Mouse (Mus musculus) E14TG2a.4 (cell line): ENCODE measurements around the gene Adgrf3.

ENCODE experiments used
- H3K27me3 ChIP-seq: 2 replicates; pipeline ENCODE4 v1.6.1; 2014; ENCODE audit warnings: low read length, control low read depth; ENCODE audit not compliant: insufficient read depth
- H3K36me3 ChIP-seq: 2 replicates; pipeline ENCODE4 v1.6.1; 2014; ENCODE audit warnings: low read length, control low read depth; ENCODE audit not compliant: insufficient read depth
- H3K4me1 ChIP-seq: replicated peaks from 2 replicates; pipeline ENCODE4 v1.6.1; 2014; ENCODE audit warnings: low read depth, low read length, control low read depth
- H3K4me3 ChIP-seq: replicated peaks from 2 replicates; pipeline ENCODE4 v1.5.1; 2014; ENCODE audit warnings: mild to moderate bottlenecking, low read length
- H3K9me3 ChIP-seq: 2 replicates; pipeline ENCODE4 v1.6.1; 2014; ENCODE audit warnings: low read length, control low read depth
- CTCF ChIP-seq: conservative IDR thresholded peaks from 2 replicates; pipeline ENCODE4 v1.5.1; 2014; ENCODE audit warnings: low read length
- NANOG ChIP-seq: IDR thresholded peaks from 2 replicates; pipeline ENCODE4 v1.6.1; 2014; ENCODE audit warnings: borderline replicate concordance, low read length, mixed read lengths
- POU5F1 ChIP-seq: IDR thresholded peaks from 2 replicates; pipeline ENCODE4 v1.6.1; 2014; ENCODE audit warnings: low read length, borderline replicate concordance

Adgrf3 gene

DNA sequence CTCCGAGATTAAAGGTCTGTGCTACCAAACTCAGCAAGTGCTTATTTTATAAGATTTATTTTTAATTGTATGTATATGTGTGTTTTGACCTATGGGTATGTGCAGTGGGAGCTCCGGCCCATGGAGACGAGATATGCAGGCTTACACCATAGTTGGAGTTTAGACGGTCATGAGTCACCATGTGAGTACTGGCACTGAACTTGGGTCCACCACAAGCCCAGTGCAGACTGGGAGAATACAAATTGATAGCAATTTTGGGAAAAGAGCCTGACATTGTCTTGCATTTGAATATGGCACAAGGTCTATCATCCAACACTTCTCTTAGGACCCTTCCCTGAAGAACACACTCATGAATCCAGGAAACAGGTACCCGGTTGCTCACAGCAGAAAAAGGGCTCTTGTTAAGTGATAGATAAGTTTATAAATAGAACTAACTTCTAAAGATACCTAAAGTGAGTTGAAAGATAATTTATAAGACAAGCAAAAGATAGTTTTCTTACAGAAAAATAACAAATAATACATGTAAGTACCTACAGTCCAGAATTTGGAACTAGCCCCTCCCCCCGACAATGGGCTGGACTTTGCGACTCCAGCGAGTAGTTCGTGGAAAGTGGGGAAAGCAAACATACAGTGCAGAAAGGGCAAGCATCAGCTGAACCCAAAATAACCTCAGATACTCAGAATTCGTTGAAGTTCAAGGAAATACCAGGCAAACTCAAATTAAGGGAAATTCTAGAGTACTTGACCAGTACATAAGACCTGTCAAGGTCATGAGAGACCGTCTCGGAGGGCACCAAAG is 17.6 kb downstream of the Adgrf3 start:
- H3K4me1 ChIP-seq, result peaks cover 9% of the 10 kb centered on the region; the same call in 1 of the 2 replicates
- H3K9me3 ChIP-seq, result no peaks in the 10 kb centered on the region
- no peak overlapping the region for H3K4me3 ChIP-seq
- peaks cover 42% of the 10 kb centered on the region for H3K36me3 ChIP-seq
- TF ChIP-seq POU5F1 (no peak), CTCF (no peak), NANOG (no peak)
- no peaks in the 10 kb centered on the region for H3K27me3 ChIP-seq

DNA sequence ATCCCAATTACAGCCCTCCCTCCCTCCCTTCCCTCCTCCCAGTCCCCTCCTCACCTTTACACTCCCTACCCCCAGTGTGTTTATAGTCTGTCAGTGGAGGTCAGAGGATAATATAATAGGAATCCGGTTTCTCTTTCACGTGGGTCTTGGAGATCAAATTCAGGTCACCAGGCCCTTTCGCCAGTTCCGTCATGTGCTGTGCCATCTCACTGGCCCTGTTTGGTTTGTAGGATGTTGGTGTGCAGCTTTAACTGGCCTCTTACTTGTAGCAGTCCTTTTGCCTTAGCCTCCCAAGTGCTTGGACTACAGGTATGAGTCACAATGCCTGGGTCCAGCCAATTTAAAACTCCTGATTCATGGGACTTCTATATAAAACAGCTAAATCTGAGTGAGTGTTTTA is 29.7 kb downstream of the Adgrf3 start:
- H3K4me3 ChIP-seq, result no peak overlapping the region
- peaks cover 73% of the 10 kb centered on the region for H3K36me3 ChIP-seq
- H3K27me3 ChIP-seq, result no peaks in the 10 kb centered on the region
- H3K4me1 ChIP-seq, result peaks cover 51% of the 10 kb centered on the region
- H3K9me3 ChIP-seq, result no peaks in the 10 kb centered on the region
- no peak for TF ChIP-seq NANOG

DNA sequence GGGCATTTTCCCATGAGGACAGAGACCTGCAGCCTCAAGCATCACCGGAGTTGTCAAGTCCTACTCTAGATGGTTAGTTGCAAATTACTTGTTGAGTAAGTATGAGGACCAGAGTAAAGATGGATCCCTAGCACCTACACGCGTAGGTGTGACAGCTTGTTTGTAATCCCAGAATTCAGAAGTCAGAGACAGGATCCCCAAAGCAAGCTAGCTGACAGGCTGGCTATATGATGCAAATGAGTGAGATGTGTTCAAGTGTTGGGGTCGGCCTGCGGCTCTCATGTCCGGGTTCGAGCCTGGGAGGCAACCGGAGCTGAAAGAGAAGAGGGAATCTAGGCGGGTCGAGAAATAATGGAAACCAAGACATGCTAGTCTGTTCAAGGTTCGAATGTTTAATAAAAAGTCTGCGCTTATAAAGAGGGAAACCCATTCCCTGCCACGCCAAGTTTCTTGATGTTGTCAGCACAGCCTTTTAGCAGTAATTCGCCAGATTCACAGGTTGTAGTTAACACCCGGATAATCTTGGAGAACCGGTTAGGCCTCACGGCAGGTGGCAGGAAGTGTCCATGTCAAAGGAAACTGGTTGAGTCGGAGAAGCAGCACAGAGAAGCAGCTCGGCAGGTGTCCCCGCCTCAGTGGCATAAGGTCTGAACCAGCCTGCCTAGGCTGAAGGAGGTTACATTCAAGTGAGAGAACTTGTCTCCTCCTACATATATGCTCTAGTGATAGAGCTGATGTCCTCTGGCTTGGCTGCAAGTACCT is 32.4 kb downstream of the Adgrf3 start:
- H3K4me1 ChIP-seq, result peaks cover 59% of the 10 kb centered on the region
- no peaks in the 10 kb centered on the region for H3K9me3 ChIP-seq
- peak overlapping the region; percentile 51 for H3K4me3 ChIP-seq
- H3K36me3 ChIP-seq, result peaks cover 69% of the 10 kb centered on the region
- H3K27me3 ChIP-seq, result no peaks in the 10 kb centered on the region
- no peak for TF ChIP-seq CTCF
- no peak for TF ChIP-seq NANOG
- TF ChIP-seq POU5F1, result no peak

DNA sequence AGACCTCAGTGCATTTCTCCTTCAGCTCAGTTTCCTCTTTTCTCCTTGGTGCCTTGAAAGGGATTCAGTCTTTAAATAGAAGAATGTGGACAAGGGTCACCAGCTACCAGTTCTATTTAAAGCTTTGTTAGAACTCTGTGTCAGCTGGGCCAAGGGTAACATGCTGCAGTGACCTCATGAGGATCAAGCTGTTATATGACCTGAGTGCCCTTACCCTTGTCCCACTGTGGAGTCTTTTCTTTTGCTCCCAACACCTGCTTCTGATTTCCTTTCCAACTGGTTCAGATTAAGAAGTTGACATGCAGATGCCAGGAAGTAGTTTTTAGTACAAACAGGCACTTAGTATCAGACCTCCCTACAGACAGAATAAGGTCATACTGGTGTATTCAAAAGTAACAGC is 33.4 kb downstream of the Adgrf3 start:
- Histone ChIP-seq H3K4me3 (no peak overlapping the region), H3K4me1 (peaks cover 59% of the 10 kb centered on the region), H3K27me3 (no peaks in the 10 kb centered on the region), H3K36me3 (peaks cover 66% of the 10 kb centered on the region), H3K9me3 (no peaks in the 10 kb centered on the region)
- TF ChIP-seq CTCF (no peak), NANOG (no peak), POU5F1 (no peak)

DNA sequence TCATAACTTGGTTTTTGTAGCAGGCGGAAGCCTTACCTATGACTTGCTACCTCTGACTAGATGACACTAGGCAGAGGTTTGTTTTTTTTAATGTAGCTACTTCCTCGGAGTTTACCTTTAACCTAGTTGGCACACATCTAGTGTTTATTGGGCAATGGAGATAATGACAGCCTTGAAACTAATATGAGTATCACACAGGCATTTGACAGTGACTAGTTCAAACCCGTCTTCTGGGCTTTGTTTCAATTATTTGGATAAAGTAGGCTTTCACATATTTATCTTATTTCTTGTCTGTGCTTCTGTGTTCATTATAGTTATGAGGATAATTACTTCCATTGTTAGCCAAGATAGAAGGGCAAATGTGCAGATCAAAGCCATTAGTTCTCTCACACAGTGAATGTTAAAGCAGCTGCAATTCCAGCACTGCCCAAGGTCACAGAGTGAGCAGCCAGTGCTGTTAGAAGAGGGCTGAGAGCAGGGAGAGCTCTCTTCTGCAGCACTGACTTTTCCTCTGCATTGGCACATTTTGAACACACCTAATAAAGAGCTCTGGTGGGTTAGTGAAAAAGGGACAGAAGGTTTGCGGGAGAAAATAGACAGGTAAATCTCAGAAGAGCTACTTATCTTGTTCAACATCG is 35.1 kb downstream of the Adgrf3 start:
- H3K27me3 ChIP-seq, result no peaks in the 10 kb centered on the region
- H3K36me3 ChIP-seq, result peaks cover 51% of the 10 kb centered on the region
- no peaks in the 10 kb centered on the region for H3K9me3 ChIP-seq
- TF ChIP-seq POU5F1 (no peak), NANOG (no peak)
- H3K4me3 ChIP-seq, result no peak overlapping the region
- H3K4me1 ChIP-seq, result peaks cover 50% of the 10 kb centered on the region

DNA sequence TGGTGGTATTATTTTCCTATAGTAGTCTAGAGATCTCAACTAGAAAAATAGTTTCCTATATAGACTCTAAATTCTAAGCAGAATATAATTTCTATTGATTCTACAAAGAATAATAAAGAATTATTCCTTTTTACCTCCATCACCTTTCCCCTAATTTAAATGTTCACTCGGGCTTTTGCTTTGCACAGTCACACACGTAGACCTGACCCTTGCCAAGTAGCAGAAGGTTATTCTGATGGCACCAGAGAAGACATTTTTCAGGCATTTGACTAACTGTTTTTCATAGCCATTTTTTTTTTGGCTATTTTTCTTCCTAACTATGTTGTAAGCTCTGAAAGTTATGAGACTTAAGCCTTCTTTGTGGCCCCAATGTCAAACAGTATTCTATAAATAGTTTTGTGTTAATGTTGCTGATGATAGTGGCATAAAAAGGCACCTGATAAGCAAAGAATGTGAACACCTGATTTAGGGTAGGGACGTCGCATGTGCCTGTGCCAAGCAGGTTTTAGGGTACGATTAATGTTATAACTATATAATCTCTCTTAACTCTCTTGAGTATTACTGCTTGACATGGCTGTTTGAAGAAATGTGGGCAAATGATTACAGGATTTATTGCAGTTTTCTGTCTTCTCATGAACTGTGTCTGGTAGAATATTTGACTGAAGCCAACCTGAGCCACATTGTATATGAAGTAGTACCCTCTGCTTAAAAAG is 40.1 kb downstream of the Adgrf3 start:
- H3K4me1 ChIP-seq, result peaks cover 4% of the 10 kb centered on the region; the same call in 1 of the 2 replicates
- H3K9me3 ChIP-seq, result no peaks in the 10 kb centered on the region
- no peak overlapping the region for H3K4me3 ChIP-seq
- H3K27me3 ChIP-seq, result no peaks in the 10 kb centered on the region
- H3K36me3 ChIP-seq, result peaks cover 32% of the 10 kb centered on the region
- TF ChIP-seq CTCF, result no peak
- TF ChIP-seq NANOG, result no peak
- TF ChIP-seq POU5F1, result no peak

DNA sequence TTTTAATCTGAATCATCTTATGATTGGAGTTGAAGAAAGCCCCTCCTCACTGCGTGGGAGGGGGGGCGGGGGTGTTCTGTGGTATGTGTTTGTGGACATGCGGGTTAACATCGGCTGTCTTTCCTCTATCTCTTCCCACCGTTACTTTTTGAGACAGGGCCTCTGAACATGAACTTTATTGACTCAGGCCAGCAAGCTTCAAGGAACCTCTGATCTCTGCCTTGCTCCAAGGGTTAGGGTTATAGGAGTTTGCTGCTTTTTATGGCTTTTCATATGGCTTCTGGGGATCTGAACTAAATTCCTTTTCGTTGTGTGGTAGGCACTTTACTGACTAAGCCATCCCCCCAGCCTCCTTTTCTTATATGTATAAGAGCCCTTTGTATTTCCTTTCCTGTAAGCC is 43.2 kb downstream of the Adgrf3 start:
- H3K4me3 ChIP-seq, result no peak overlapping the region
- no peaks in the 10 kb centered on the region for H3K4me1 ChIP-seq
- no peaks in the 10 kb centered on the region for H3K9me3 ChIP-seq
- no peak for TF ChIP-seq POU5F1
- TF ChIP-seq CTCF, result no peak
- TF ChIP-seq NANOG, result no peak
- peaks cover 16% of the 10 kb centered on the region; the same call in 1 of the 2 replicates for H3K36me3 ChIP-seq
- no peaks in the 10 kb centered on the region for H3K27me3 ChIP-seq

DNA sequence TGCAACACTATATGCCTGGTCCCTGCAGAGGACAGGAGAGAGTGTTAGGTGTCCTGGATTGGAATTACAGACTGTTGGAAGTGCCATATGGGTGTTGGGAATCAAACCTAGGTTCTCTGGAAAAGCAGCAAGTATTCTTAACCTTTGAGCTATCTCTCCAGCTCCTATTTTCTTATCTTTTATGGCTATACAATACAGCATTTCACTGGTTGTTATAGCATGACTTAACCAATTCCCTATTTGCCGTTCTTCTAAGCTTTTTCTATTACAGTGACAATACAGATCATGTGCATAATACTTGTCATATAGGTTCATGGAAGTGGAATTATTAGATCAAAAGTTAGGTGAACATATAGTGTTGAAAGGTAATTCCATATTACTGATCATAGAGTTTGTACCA is 43.7 kb downstream of the Adgrf3 start:
- Histone ChIP-seq H3K9me3 (no peaks in the 10 kb centered on the region), H3K27me3 (no peaks in the 10 kb centered on the region), H3K4me1 (0 out of 2 replicates have a peak, but pooled peaks cover 2% of the 10 kb centered on the region), H3K4me3 (no peak overlapping the region), H3K36me3 (peaks cover 16% of the 10 kb centered on the region; the same call in 1 of the 2 replicates)
- TF ChIP-seq NANOG, result no peak
- TF ChIP-seq POU5F1, result no peak
- TF ChIP-seq CTCF, result no peak
